Mouse (Mus musculus) embryonic fibroblast, embryonic 13.5 days (primary cell): ENCODE data around the gene Unc79.

ENCODE experiments used
- CTCF ChIP-seq: IDR thresholded peaks from 2 replicates; pipeline ENCODE4 v1.5.1; 2011; ENCODE audit warnings: mild to moderate bottlenecking, control low read depth, low read length, moderate library complexity, borderline replicate concordance; ENCODE audit not compliant: insufficient read depth
- POLR2A ChIP-seq: IDR thresholded peaks from 2 replicates; pipeline ENCODE4 v1.6.1; 2011; ENCODE audit warnings: low read depth, mild to moderate bottlenecking, control low read depth, low read length, moderate library complexity

- TF ChIP-seq POLR2A (no peak), CTCF (no peak)
These were observed 143.2 kb downstream of the Unc79 start for GRCm38 (mm10) chr12:103091831-103092230.
